Mouse (Mus musculus): Measurements from ENCODE around the gene Kdm1b.

DNA sequence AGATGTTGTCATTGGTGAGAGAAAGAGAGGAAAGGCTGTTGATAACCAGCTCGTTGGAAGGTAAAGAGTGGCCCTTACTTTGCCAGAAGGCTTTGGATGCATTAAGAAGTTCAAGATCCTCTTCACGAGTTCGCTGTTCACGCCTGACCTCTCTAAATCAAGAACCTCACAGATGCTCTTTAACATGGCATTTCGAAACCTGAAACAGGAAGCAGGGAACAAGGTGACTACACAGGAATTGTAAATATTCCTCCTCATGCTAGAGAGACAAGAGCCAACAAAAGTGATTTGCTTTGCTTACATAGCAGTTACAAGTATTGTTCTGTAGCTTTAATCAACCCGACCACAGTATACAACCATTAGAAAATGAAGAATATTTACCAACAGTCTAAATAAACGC, 56.0 kb downstream of the Kdm1b start:
- TF ChIP-seq CTCF (conservative IDR thresholded peaks at IDR 0.05; ENCODE audit: insufficient read depth, insufficient read length, low read depth, low read length) = no peak
- TF ChIP-seq POLR2A (IDR thresholded peaks at IDR 0.05; ENCODE audit: low read depth, low read length) = no peak
